Mouse (Mus musculus) pancreas, adult 10 weeks (tissue): ENCODE measurements around the gene Ulk2. TPM values are rescaled to one million over a fixed set of nuclear protein-coding genes. Genes with fewer than 3 reads are reported as not detected.

ENCODE experiments used
- polyA plus RNA-seq: library from polyadenylated mRNA; stranded (reverse); fragments of 350-450 nt; fragmentation: Illumina TruSeq; extraction: RNeasy Lipid Tissue Mini Kit (QIAGEN cat#74804); gene quantifications from one replicate; pipeline ENCODE4 v1.2.3, GENCODE M21; 2015; ENCODE audit warnings: low read depth, low replicate concordance; ENCODE audit not compliant: insufficient read depth

Gene Ulk2
- 5.5 TPM for polyA plus RNA-seq

GRCm38 (mm10) chr11:61854988-61855411 lies at the start of gene Ulk2:
TSS of gene Ulk2 (minus strand) at chr11:61855073.

GRCm38 (mm10) chr11:61761584-61762407 lies 93.1 kb downstream of the Ulk2 start, which contains the start of gene Prpsap2:
TSS of gene Prpsap2 (minus strand) at chr11:61762088.

Other genes starting within 250 kb of the Ulk2 start
- 3.5 TPM for gene Grap, start 201.8 kb downstream of the Ulk2 start, polyA plus RNA-seq
- gene Fam83g, start 171.0 kb downstream of the Ulk2 start, polyA plus RNA-seq, result 1.3 TPM
- not detected for gene Slc5a10, start 134.2 kb downstream of the Ulk2 start, polyA plus RNA-seq
- gene Prpsap2, start 93.0 kb downstream of the Ulk2 start, polyA plus RNA-seq, result 4.5 TPM
- gene Akap10, start 75.2 kb upstream of the Ulk2 start, polyA plus RNA-seq, result 4.7 TPM
- gene Specc1, start 101.7 kb upstream of the Ulk2 start, polyA plus RNA-seq, result 1.9 TPM